Mouse (Mus musculus): ENCODE measurements around the gene Sema5b. TPM values are rescaled to one million over a fixed set of nuclear protein-coding genes. Genes with fewer than 3 reads are reported as not detected.

Gene Sema5b
- polyA plus RNA-seq, 1 experiment from 2014 or later, result 0.36 TPM

DNA sequence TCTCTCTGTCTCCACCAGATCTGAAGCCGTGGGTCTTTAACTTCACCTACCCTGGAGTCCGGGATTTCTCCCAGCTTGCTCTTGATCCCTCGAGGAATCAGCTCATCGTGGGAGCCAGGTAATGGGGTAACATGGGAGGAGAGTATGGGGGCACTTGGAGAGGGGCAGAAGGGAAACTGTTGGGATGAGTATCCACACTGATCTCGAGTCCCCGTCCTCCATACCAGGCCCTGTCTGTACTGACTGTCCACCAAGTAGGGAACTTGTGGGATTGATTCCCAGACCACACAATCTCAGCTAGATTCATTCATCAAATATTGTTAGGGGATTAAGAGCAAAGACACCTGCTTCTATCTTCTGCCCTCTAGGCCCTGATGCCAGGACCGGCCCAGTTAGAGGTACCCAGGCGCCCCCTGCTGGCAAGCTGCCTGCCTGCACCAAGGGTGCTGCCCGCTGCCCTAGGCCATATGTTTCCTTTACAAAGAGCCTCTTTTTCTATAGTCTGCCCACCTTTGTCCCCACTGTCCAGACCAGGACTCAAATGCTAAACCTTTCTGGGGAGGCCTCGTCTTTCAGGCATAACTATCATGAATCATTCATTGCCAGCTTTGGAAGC is 87.2 kb downstream of the Sema5b start:
- DNase-seq (ENCODE audit: low spot score), result peak; percentile 65

DNA sequence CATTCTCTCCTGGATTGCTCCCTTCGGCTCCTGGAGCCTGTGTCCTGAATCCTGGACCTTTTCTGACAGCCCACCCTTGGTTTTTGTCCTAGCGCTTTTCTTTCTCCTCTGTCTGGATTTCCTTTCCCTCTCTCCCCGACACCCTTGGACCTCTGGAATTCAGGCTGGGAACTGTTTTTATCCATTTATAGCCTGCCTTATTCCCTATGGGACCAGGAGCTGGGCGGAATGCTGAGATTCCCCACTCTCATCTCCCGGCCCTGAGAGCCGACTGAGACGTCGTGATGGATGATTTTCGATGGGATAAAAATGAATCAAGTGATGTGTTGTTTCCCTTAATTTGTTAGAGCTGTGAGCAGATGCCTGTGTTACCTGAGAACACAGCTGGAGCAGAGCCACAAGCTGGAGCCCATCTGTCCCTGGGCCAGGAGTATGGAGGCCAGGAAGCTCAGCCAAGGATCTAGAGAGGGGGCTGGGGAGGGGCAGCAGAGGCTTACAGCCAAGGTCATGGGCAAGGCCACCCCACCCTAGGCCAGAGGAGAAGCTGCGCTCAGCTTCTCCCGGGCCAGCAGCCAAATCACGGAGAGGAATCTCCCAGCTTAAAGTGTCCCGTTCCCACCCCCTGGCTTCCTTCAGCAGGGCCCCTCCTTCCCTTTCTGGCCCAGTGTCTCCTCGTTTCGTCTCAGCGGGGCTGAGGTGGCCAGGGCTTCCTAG is 89.7 kb downstream of the Sema5b start:
- no peak for DNase-seq (ENCODE audit: low spot score)

DNA sequence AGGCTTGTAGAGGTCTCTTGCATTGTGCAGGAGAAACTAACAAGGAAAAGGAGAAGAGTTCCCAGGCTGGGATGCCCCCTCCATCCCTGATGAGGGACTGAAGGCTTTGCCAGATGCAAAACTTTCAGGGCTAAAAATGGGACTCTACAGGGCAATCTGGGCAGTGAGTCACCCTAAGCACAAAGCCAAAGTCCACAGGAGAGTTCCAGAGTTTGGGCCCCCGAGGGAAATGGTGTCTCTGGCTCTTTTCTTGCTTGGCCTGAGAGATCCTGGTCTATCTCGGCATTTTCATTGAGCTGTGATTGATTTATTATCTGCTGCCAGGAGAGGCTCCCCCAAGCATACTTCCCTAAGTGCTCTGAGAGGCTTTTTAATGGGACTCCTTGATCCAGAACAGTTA is 92.1 kb downstream of the Sema5b start:
- DNase-seq (ENCODE audit: low spot score), result no peak

DNA sequence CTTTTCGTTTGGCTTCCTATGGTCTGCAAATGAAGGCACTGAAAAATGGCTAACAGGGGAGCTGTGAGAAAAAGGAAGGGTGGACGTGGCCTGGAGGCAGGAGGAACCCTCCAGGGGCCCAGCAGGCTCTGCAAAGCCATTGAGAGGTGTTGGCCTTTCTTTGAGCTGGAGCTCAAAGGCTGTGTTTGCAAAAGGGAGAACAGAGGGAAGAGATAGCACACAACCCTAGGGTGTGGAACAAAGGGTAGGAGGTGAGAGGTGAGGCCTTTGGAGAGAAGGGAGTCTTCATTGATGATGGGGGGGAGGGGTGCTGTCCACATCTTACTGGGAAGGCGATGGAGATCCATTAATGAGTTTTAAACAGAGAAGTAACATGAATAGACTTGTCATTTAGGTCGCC is 94.0 kb downstream of the Sema5b start:
- no peak for DNase-seq (ENCODE audit: low spot score)

DNA sequence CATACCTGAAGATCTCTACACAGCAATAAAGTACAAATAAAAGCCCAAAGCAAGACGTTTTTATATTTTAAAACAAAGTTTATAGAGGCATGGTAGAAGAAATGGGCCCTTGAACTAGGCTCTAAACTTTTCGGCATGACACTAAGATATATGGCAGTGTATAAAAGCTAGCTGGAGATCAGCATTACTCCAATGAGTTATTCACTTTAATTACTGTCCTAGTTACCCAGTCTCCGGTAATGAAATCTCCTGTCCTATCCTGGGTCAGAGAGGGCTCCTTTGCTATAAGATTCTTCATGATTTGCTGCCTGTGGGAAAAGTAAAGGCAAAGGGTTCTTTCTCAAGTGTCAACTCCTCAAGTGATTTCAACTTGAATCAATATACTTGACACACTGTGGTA is 98.6 kb downstream of the Sema5b start:
- no peak for DNase-seq (ENCODE audit: low spot score)

DNA sequence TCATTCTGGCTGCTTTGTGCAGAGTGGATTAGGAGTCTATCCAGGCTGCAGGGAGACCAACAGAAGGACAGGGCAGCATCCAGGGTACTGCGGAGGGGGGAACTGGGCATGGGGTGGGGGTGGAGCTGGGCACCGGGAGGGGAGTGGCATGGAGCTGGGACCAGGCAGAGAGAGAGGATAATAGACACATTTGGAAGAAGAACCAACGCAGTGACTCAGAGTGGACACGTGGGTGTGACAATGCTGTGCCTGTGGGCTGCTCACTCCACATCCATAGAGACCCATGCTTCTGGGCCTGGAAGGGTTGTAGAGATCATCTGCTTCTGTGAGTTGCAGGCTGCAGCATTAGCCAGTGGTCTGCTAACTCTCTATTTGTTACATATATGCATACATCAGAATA is 107.9 kb downstream of the Sema5b start:
- DNase-seq (ENCODE audit: low spot score), result no peak

DNA sequence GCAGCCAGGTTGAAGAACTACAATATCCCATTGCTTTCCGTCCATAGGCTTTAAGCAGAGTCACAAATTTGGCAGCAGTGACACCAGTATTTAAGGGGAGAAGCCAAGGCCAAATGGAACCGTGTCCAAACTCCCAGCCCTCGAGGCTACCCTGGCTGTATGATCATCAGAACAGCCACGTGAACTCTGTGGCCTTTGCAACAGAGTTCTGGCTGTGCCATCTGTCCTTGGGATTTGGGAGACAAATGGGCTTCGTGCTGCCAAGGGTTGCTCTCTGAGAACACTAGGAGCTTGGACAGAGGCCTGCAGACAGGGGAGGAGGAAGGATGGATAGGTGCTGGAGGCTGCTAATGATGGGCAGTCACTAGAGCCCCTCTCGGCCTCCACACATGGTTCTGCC is 111.3 kb downstream of the Sema5b start:
- no peak for DNase-seq (ENCODE audit: low spot score)

DNA sequence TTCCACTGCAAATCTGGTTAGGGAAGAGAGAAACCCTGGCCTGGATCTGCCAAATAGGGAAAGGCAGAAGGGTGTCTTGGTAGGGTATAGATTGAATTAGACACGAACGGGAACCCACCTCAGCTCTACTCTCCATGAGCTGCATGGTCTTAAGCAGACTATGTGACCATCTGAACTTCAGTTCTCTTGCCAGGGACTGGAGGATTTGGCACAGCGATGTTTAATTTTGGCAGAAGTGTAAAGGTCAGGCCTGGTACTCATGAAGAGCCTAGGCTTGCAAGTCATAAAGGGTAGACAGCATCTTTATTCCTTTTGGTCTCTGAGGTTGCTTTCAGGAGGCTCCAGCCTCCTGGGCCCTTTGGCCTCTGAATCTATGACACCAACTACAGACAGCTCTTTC is 111.8 kb downstream of the Sema5b start:
- DNase-seq (ENCODE audit: low spot score), result no peak

DNA sequence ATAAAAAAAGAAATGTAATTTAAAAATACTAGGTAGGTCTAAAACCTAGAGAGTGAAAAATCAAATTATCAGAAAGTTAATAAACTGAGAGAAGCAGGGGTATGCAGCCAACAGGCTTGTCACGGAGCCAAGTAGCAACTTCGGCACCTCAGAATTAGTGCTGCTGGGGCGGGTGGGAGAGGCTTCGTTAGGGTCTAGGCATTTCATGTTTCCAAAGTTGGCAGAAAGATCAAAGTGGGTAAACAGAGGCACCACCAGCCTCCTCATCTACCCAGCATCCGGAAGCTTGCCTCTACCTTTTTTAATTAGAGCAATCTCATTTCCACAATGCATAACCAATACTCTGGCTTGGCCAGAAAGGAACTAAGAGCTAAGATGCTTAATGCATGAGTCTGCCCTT is 113.0 kb downstream of the Sema5b start:
- DNase-seq (ENCODE audit: low spot score), result no peak

DNA sequence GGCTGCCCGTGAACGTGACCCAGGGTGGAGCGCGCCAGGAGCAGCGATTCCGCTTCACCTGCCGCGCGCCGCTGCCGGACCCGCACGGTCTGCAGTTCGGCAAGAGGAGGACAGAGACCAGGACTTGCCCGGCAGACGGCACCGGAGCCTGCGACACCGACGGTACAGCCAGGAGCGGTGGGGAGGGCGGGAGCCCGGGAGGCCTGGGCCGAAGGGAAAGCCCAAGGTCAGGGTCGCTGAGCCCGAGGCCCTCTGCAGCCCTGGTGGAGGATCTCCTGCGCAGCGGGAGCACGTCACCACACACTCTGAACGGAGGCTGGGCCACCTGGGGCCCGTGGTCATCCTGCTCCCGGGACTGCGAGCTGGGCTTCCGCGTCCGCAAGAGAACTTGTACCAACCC is 119.3 kb downstream of the Sema5b start:
- DNase-seq (ENCODE audit: low spot score), result no peak

DNA sequence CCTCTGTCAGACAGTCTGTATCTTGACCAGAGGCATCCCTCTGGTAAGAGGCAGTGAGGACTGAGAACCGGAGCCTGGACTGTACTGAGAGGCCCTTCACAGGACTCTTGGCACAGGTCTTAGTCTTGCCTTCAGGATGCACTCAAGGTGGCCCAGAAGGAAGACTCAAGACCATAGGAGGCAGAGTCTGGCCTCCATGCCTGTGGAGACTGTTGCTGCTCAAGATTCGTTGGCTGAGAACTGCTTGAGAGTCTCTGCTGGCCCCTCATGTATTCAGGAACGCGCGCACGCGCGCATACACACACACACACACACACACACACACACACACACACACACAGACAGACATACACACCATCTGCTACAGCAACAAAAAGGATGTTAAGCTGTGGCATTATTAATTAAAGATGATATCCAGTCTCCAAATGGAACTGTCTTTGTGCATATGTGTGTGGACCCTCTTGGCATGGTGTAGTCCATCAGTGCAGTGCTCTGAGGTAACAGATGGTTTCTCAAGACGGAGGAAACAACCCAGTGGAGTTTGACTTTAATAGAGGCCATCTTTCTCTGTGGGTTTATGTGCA is 123.0 kb downstream of the Sema5b start:
- DNase-seq (ENCODE audit: low spot score), result no peak

DNA sequence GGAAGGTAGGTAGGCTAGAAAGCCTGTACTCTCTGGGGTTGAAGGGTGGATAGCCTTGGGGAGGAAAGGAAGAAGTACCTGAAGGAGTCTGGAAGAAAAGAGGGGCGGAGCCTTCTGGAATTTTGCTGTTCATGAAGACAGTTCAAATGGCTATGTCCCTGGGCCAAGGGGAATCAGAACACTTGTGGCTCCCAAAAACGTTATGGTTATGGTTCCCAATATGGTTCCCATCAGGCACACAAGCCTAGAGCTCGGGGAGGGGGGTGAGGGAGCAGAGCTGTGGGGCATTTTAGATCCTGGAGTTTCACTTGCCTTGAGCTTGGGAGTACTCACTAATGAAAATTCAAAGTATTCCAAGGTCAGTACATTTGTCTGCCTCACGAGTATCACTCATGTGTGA is 123.9 kb downstream of the Sema5b start:
- no peak for DNase-seq (ENCODE audit: low spot score)

DNA sequence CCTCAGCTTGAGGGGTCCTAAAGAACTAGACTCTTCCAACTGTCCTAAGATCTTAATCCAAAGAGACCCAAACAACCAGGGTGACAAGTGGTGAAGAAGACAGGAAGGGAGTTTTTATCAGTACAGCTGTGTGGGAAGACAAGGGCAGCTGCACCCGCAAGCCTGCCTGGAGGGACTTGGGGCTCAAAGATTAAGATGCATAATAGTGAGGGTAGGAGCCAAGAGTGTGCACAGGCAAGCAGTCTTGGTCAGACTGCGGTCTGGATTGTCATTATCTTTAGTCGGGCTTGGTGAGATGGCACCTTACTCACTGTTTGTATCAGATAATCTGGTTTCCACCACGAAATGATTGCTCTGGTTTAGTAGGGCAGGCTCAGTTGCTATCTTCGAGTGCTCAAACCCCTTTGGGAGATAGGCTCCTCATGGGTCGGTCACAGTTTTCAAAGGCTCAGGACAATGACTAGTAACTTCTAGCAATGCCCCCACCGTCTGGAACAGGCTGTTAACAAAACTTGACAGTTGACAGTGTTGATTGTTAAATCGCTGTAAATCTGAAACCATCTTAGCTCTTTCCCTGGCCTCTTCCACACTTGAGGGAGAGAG is 136.7 kb downstream of the Sema5b start:
- DNase-seq (ENCODE audit: low spot score), result no peak

DNA sequence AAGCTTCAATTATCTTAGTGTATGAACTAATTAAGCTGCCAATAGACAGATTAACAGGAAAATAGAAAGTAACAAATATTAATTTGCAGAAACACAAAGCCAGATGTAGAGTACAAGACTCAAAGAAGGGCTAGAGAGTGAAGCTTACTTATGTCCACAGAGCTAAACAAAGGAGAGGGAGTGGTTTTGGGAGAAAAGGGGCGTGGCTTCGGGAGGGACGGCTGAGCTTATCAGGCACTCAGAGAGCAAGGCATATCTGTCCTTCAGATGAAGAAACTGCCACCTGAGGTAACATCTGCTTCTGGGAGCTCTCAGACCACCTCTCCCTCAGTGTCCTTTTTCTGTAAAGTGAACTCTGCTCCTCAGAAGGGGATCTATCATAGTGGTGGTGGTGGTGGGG is 137.5 kb downstream of the Sema5b start:
- DNase-seq (ENCODE audit: low spot score), result no peak

DNA sequence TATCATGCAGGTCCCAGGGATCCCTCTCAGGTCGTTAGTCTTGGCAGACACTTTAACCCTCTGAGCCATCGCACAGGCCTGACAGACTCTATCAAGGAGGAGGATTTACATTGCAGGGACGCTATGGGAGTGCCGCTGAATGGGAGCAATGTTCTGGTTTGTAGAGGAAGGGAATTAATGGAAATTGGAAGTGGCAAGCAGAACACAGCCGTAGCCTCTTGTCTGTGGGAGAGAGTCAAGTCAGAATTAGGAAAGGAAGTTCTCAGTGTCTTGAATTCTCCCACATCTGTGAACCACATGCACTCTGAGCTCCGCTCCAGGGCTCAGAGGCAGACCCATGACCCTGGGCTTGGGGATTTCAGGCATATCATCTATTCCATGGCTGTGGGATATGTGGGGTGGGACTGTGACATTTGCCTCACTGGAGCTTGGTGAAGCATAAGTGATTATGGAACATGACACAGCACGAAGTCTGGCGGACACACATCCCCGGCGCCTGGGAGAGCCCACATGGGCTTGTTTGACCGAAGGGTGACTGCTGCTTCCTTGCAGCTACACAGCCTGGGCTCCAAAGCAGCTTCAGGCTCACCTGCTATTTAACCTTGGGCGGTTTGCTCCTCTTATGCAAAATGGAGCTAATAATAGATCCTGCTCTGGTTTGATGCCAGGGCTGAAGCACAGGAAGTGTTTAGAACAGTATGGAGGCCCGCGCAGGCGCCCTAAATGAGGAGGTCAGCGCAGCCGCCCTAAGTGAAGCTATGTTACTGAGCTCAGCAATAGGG is 140.6 kb downstream of the Sema5b start:
- no peak for DNase-seq (ENCODE audit: low spot score)

DNA sequence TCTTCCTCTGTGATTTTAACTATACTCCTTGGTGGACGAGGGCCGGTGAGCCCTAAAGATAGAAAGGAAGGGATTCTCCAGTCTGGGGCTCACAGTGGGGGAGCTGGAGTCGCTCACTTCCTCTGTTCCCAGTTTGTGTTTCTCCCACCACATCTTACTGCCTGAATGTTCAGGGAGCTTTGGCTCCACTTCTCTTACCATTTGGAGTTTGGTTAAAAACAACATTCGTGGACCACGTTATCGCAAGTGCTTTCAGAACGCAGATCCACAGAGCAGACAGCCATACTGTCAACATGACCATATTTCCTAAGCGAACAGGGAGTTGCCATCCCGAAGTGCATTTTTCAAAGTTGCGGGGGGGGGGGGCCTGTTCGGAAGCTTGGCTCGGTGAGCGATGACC is 144.1 kb downstream of the Sema5b start:
- no peak for DNase-seq (ENCODE audit: low spot score)

DNA sequence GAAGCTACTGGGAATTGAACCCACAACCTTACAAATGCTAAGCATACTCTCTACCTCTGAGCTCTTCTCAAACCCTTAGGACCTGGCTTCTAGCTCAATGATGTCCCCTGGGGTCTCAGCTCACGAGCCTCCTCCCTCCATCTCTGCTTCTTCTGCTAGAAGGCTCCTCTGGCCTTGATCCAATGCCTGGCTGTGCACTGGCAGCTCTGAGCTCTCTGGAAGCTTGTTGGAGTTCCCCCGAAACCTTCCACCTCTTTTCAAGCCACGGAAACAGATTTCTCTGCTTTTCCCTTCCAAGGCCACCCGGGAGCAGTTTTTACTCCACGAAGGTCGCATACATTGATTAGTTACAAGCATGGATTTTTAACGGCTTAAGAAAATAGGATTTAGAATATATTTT is 145.5 kb downstream of the Sema5b start:
- DNase-seq (ENCODE audit: low spot score), result no peak

DNA sequence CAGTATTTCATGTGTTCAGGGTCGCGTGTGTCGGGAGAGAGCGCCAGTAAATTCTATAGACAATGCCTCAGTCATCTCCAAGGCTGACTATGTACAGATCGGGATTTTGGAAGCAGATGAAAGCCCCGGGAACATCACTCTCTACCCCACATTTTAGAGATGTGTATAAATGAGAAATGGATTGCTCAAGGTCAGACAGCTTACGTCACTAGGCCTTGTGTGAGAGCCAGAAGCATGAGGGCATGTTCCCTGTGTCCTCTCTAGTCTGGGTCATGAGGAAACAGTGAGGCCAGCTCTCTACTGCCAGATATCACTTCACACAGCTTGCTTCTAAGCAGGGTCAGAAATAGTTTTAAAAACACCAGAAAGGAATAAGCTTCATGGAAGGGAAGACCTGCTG is 150.7 kb downstream of the Sema5b start:
- DNase-seq (ENCODE audit: low spot score), result no peak

DNA sequence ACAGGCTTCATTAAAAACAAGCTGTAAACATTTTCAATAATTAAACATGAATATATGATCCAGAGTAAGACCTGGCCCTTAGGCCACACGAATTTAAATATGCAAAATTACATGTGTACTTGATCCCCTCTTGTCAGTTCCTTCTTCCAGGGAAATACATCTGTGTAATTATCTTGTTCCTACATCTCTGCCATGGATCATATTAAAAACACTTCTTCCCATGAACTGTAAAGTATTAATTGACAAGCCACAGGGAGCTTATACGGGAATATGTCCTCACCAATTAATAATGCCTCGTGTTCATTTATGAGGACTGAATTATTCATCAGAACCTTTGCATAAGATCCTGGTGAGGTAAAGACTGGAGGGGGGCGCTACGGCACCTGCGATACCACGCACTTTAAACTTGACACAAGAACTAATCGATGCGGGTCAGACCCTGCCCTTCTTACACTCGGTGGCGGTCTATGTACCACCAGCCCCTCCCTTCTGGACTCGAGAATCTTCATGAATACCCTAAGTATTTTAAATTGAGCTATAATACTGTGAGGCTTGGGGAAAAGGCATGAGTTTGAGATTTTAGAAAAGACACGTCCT is 153.4 kb downstream of the Sema5b start:
- no peak for DNase-seq (ENCODE audit: low spot score)

DNA sequence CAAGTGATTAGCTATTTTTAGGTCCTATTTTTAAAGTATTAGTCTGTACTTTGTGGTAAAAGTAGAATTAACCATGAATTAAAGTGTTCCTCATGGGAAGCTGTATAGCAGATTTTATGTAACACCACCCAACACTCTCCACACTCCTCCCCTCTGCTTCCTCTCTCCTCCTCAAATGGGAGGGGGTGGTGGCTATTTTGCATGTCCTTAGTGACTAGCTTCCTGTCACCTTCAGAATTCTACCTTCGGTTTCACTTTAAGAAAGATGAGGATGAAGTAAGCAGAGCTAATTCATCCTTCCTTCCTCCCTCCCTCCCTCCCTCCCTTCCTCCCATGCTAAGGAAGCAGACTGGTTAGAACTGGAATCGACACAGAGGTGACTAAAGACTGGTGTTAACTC is 155.2 kb downstream of the Sema5b start:
- no peak for DNase-seq (ENCODE audit: low spot score)

DNA sequence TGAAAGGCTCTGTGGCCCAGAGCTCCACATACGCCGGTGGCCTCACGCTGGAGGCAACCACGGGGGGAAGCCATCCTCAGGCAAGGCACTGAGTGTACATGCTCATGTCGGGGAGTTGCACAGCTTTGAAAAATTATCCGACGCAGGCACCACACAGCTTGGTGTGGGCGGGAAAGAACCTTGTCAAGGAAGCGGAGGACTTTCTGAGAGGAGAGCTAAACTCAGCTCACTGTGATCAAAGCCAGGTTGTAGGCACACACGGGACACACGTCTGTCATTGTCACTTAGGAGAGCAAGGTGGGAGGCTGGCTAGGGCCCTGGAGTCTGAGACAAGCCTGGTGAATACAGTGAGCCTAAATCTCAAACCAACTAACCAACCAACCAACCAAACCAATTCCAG is 160.9 kb downstream of the Sema5b start:
- no peak for DNase-seq (ENCODE audit: low spot score)

Data from thymus, postnatal 0 days (tissue).